Mouse (Mus musculus): ENCODE data around the gene Txnip.
A peak's percentile ranks its signal among the peaks of the same experiment; 100 is the strongest.

The Txnip gene

DNA sequence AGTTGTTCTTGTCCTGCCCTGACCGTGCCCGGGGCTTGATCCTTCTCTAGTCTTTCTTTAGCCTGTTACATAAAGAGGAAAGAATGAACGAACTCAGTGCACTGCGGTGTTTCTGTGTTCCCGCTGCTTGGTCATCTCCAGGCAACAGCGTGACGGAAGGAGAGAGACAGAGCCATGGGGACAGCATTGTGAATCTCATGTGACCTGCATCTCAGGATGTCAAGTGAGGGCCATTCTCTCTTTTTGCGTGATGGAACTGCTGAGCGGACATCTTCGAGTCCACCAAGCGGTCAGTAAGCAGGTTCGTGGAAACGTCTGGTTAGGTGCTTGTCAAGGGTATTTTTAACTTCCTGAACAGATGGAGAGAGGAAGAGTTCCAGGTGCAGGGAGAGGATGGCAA is 11.7 kb downstream of the Txnip start:
- no peak for DNase-seq (ENCODE audit: low read depth, low spot score)

DNA sequence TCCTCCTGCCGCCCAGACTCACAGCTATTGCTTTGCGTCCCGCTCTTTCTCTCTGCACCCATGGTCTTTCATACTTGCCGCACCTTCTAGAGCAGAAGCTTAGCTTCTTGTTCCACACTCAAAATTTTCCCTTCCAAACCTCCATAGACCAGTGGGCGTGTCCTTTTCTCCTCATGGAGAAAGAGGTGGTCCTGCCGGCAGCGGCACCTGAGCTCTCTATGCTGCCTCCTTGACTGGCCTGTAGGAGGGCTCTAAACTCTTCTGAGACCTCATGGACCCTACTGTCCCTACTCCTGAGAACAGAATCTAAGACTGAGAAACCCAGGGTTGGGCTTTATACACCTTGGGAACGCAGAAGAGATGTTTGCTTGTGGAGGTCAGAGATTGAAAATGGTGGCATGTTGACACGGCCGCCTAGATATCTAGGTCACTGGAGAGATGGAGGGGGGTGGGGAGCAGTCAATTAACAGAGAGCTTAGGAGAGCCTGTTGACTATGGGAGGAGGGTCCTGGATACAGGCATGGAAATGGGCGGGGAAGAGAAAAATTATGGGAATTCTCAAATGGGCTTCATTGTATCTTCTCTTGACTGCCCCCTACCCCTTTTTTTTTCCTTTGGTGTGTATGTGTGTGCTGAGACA is 12.3 kb downstream of the Txnip start:
- no peak for DNase-seq (ENCODE audit: low read depth, low spot score)

- DNase-seq (ENCODE audit: low read depth, low spot score): peak; percentile 49
Observed at GRCm38 (mm10) chr3:96570643-96571042, 12.9 kb downstream of the Txnip start.

DNA sequence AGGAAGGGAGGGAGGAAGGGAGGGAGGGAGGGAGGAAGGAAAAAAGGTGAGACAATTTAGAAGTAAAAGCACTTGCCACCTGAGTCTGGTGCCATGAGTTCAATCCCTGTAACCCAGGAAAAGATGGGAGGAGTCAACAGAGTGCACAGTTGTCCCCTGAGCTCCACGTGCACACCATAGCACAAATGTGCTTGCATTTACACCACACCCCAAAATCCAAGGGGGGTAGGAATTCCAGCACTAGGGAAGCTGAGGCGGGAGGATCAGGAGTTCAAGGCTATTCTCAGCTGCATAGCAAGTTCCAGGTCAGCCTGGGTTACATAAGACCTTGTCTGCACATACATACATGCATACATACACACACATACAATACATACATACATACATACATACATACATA is 13.6 kb downstream of the Txnip start:
- DNase-seq (ENCODE audit: low read depth, low spot score): no peak

- DNase-seq (ENCODE audit: low read depth, low spot score): no peak
Observed at GRCm38 (mm10) chr3:96571896-96572698, 14.3 kb downstream of the Txnip start.

DNA sequence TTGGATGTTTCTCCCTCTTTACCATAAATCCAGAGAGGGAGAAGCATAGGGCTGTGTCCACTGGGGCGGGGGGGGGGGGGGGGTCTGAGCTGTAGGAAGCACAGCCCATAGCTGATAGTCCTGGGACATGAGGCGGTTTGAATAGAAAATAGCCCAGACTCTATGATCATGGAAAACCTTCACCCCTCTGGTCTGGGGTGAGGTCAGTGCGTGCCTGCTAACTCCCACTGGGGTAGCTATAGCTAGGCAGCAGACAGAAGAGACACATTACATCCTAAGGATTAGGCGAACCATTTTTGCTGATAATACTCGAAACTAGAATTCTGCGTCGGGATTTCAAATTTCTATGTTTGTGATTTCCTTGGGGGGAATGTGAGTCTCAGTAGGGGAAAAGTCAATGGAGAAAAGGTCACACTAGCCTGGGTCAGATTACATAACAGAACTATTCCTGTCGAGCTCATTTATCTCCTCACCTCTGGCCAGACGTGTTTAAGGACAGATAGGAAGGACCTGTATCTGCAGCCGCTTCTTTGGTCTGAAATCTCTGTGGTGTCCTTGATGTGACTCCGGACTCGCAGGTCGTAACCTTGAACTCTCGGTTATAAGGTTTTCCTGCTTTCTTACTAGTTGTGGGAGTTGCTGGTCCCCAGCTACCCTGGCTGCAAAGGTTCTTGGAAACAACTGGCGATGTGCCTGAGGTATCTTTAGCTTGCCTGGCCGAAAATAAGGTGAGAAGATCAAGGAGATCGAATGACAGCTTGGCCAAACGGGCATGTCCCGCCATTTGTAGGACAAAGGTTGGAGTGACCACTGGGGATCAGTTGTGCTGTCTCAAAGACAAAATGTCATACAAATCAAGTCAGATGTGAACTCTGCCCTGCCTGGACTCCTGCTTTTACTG is 16.1 kb downstream of the Txnip start:
- DNase-seq (ENCODE audit: low read depth, low spot score): no peak

- no peak for DNase-seq (ENCODE audit: low read depth, low spot score)
Observed at GRCm38 (mm10) chr3:96575272-96575984, 17.7 kb downstream of the Txnip start.

- peak; percentile 60 for DNase-seq (ENCODE audit: low read depth, low spot score)
Observed at GRCm38 (mm10) chr3:96576005-96576658, 18.4 kb downstream of the Txnip start.

- peak; percentile 92 for DNase-seq (ENCODE audit: low read depth, low spot score)
Observed at GRCm38 (mm10) chr3:96576690-96577541, 19.2 kb downstream of the Txnip start, which contains the start of gene Gm16253. Gene Gm16253 (plus strand): TSS chr3:96576984.

GRCm38 (mm10) chr3:96577566-96577965 is 19.8 kb downstream of the Txnip start:
- no peak for DNase-seq (ENCODE audit: low read depth, low spot score)

- DNase-seq (ENCODE audit: low read depth, low spot score): no peak
Observed at GRCm38 (mm10) chr3:96578561-96579238, 20.9 kb downstream of the Txnip start.

- no peak for DNase-seq (ENCODE audit: low read depth, low spot score)
Observed at GRCm38 (mm10) chr3:96579239-96579750, 21.5 kb downstream of the Txnip start.

DNA sequence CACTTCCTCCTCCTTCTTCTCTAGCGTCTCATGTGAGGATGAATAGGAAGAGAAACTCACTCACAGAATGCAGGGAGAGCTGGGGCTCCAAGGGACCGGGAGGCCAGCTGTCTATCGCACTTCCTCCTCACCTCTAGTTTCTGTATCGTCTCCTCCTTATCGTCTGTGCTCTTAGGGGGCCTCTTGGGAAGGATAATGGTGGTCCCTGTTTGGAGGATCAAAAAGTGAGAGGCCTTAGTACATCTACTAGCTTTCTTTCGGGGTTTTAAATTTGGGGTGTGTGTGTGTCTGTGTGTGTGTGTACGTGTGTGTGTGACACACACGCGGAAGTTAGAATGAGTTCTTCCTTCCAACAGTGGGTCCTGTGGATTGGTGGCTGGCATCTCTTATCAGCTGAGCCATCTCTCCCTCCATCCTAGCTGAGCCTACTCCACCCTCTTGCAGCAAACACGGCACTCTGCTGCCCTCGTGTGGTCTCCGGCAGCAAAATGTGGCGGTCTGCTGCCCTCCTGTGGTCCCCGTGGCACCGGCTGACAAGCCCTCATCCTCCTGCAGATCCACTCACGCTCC is 22.2 kb downstream of the Txnip start:
- DNase-seq (ENCODE audit: low read depth, low spot score): peak; percentile 91

DNA sequence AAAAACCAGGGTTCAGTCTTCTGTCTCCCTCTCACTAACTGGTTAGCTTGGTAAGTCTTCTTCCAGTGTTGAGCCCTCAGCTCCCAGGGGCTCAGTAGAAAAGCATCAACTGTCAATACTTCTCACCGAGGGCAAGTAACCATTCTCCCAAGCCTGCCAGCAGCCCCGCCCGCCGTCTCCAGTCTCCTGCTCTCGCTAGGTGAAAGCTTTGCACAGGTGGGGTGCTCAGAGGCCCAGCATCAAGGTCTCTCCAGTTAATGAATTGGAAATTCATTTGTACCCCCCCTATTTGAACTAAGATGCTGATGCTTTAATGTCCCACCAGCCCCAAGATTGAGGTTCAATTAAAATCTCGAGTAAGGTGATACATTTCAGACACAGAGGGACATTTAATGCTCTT is 23.4 kb downstream of the Txnip start:
- DNase-seq (ENCODE audit: low read depth, low spot score): no peak

DNA sequence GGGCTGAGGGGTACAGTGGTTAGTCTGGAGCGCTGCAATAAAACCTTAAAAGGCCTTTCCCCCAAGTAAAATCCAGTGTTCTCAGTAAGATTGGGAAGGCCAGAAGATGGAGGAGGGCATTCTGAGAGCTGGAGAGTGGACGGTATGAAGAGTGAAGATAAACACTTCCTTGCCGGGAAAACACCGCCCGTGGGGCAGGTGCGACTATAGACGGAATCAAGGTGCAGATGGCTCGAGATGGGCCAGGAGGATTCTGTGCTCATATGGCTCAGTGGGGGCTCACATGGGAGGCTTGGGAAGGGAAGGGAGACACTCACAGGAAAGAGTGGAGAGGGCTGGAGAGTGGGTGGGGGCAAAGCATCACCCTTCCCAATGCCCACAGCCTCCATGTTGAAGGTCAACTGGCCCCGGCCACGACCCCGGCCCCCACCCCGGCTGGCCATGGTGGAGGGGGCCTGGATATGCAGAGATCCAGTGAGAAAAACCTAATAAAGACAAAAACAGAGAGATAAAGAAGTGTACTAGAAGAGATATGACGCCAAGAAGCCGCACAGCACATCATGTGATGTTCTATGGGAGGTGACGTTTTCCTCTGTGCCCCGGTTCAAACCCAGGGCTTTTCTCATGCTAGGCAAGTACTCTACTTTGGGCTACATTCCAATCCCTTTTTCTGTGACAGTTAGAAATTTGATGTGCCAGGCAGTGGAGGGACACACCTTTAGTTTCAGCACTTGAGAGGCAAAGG is 24.2 kb downstream of the Txnip start:
- DNase-seq (ENCODE audit: low read depth, low spot score): no peak

DNA sequence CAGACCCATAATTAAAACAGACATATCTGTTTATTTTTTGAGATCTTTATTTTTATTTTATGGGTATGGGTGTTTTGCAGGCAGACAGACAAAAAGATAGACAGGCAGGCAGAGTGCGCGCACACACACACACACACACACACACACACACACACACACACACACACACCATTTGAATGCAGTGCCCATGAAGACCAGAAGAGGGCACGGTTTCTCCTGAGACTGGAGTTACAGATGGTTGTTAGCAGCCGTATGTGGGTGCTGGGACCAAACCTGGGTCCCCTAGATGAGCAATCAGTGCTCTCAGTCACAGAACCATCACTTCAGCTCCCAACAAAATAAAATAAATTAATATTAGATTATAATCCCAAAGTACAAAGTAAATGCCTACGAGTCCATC is 25.6 kb downstream of the Txnip start:
- DNase-seq (ENCODE audit: low read depth, low spot score): no peak

GRCm38 (mm10) chr3:96590657-96591056 is 32.9 kb downstream of the Txnip start:
- no peak for DNase-seq (ENCODE audit: low read depth, low spot score)

GRCm38 (mm10) chr3:96593374-96593773 is 35.6 kb downstream of the Txnip start:
- DNase-seq (ENCODE audit: low read depth, low spot score): peak; percentile 49
